Mouse (Mus musculus) hindbrain, embryonic 11.5 days (tissue): Measurements from ENCODE around the gene Nsa2. TPM values are rescaled to one million over a fixed set of nuclear protein-coding genes. Genes with fewer than 3 reads are reported as not detected.

Source experiments
- polyA plus RNA-seq: library from polyadenylated mRNA; unstranded; fragments of >200 nt; fragmentation: Nextera tagmentation; extraction: Ambion mirVana; gene quantifications from 2 replicates; pipeline ENCODE4 v1.2.1, GENCODE M21; 2014

Gene Nsa2
- polyA plus RNA-seq, 1 experiment from 2014 or later, result 71.0 TPM

Other genes with a start within 250 kb of the Nsa2 start
- 0.14 and 0.17 TPM in 2 replicates for gene Gcnt4, start 213.2 kb downstream of the Nsa2 start, polyA plus RNA-seq
- not detected in 2 replicates for gene 1700029F12Rik, start 103.6 kb downstream of the Nsa2 start, polyA plus RNA-seq
- 10.9 and 12.2 TPM in 2 replicates for gene Fam169a, start 70.7 kb downstream of the Nsa2 start, polyA plus RNA-seq
- 0.64 and 1.6 TPM in 2 replicates for gene Gm6169, start 38.7 kb downstream of the Nsa2 start, polyA plus RNA-seq
- 35.2 and 39.1 TPM in 2 replicates for gene Gfm2, start within 50 bp of the Nsa2 start, polyA plus RNA-seq
- 26.6 and 28.7 TPM in 2 replicates for gene Hexb, start 60.4 kb upstream of the Nsa2 start, polyA plus RNA-seq
- gene Enc1, start 103.2 kb upstream of the Nsa2 start, polyA plus RNA-seq, result 34.8 and 45.9 TPM in 2 replicates